Mouse (Mus musculus) hindbrain, embryonic 11.5 days (tissue): ENCODE measurements around the gene Timp4. TPM values are rescaled to one million over a fixed set of nuclear protein-coding genes. Genes with fewer than 3 reads are reported as not detected.

Experiments used
- ATAC-seq: fragments of 200-750 bp; cut with Nextera tagmentation; 2 replicates; pipeline ENCODE4 v1.8.0; 2017; ENCODE audit warnings: mild to moderate bottlenecking, moderate TSS enrichment, moderate library complexity; ENCODE audit not compliant: low FRiP score
- DNase-seq: peaks from one replicate; pipeline ENCODE4 v3.0.0-alpha.2; 2015; ENCODE audit warnings: low spot score
- H3K27ac ChIP-seq: fragments of 300-500 bp; sonication (generic); 2 replicates; pipeline ENCODE4 v1.5.1; 2014; ENCODE audit warnings: mild to moderate bottlenecking, low read depth, low read length
- H3K27me3 ChIP-seq: fragments of 300-500 bp; sonication (generic); 2 replicates; pipeline ENCODE4 v1.6.1; 2014; ENCODE audit warnings: mild to moderate bottlenecking, low read length, moderate library complexity, mixed read lengths; ENCODE audit not compliant: control insufficient read depth, insufficient read depth
- H3K36me3 ChIP-seq: fragments of 300-500 bp; sonication (generic); 2 replicates; pipeline ENCODE4 v1.6.1; 2014; ENCODE audit warnings: mild to moderate bottlenecking, low read length, moderate library complexity, mixed read lengths; ENCODE audit not compliant: control insufficient read depth, insufficient read depth
- H3K4me1 ChIP-seq: fragments of 300-500 bp; sonication (generic); replicated peaks from 2 replicates; pipeline ENCODE4 v1.6.1; 2014; ENCODE audit warnings: low read length, mixed read lengths; ENCODE audit not compliant: control insufficient read depth, insufficient read depth
- H3K4me2 ChIP-seq: fragments of 300-500 bp; sonication (generic); replicated peaks from 2 replicates; pipeline ENCODE4 v1.6.1; 2014; ENCODE audit warnings: mild to moderate bottlenecking, low read depth, low read length
- H3K4me3 ChIP-seq: fragments of 300-500 bp; sonication (generic); 2 replicates; pipeline ENCODE4 v1.5.1; 2014; ENCODE audit warnings: low read depth, low read length
- H3K9ac ChIP-seq: fragments of 300-500 bp; sonication (generic); 2 replicates; pipeline ENCODE4 v1.6.1; 2014; ENCODE audit warnings: low read depth, low read length
- H3K9me3 ChIP-seq: fragments of 300-500 bp; sonication (generic); 2 replicates; pipeline ENCODE4 v1.6.1; 2016; ENCODE audit warnings: low read length; ENCODE audit not compliant: control insufficient read depth
- WGBS: fragments of 180-500 bp; shearing (Covaris S2); extraction: QIAGEN DNeasy Blood & Tissue Kit; methylation state at CpG from one replicate; pipeline ENCODE4 v1.1.7; 2014; 5-methylcytosine and 5-hydroxymethylcytosine counted together
- polyA plus RNA-seq: library from polyadenylated mRNA; unstranded; fragments of >200 nt; fragmentation: Nextera tagmentation; extraction: Ambion mirVana; gene quantifications from 2 replicates; pipeline ENCODE4 v1.2.1, GENCODE M21; 2014

Gene Timp4
- 0.20 and 0.57 TPM in 2 replicates for polyA plus RNA-seq

- peak within 1 kb of the TSS; percentile 17; the same call in 1 of the 2 replicates for H3K4me2 ChIP-seq
- H3K9ac ChIP-seq, result no peak within 1 kb of the TSS
- H3K27me3 ChIP-seq, result no peaks in the 10 kb centered on the region
- H3K36me3 ChIP-seq, result no peaks in the 10 kb centered on the region
- no peak within 1 kb of the TSS for H3K27ac ChIP-seq
- WGBS, result 26% methylated on average over 7 of the region's 10 CpGs
- no peak within 1 kb of the TSS for H3K4me3 ChIP-seq
- ATAC-seq, result no peak
- H3K9me3 ChIP-seq, result no peaks in the 10 kb centered on the region
- H3K4me1 ChIP-seq, result no peaks in the 10 kb centered on the region
- DNase-seq, result peak; percentile 33
These were observed at the start of gene Timp4 for GRCm38 (mm10) chr6:115252099-115252873. Timp4 (minus strand) TSS chr6:115252205.

- no peak overlapping the region for H3K4me2 ChIP-seq
- no peak for ATAC-seq
- H3K4me3 ChIP-seq, result no peak overlapping the region
- H3K4me1 ChIP-seq, result no peaks in the 10 kb centered on the region
- no peak overlapping the region for H3K9ac ChIP-seq
- H3K36me3 ChIP-seq, result no peaks in the 10 kb centered on the region
- no peaks in the 10 kb centered on the region for H3K9me3 ChIP-seq
- no peaks in the 10 kb centered on the region for H3K27me3 ChIP-seq
- 83% methylated on average over 2 of the region's 2 CpGs for WGBS
- DNase-seq, result no peak
- no peak overlapping the region for H3K27ac ChIP-seq
These were observed 41.9 kb upstream of the Timp4 start for GRCm38 (mm10) chr6:115293877-115294276.

GRCm38 (mm10) chr6:115292621-115293020 is 40.6 kb upstream of the Timp4 start:
- 86% methylated on average over 6 of the region's 6 CpGs for WGBS
- no peaks in the 10 kb centered on the region for H3K9me3 ChIP-seq
- ATAC-seq (no peak), DNase-seq (no peak)
- no peak overlapping the region for H3K27ac ChIP-seq
- no peak overlapping the region for H3K4me3 ChIP-seq
- H3K27me3 ChIP-seq, result no peaks in the 10 kb centered on the region
- H3K4me1 ChIP-seq, result no peaks in the 10 kb centered on the region
- no peak overlapping the region for H3K4me2 ChIP-seq
- no peaks in the 10 kb centered on the region for H3K36me3 ChIP-seq
- no peak overlapping the region for H3K9ac ChIP-seq

- Histone ChIP-seq H3K9me3 (no peaks in the 10 kb centered on the region), H3K27me3 (no peaks in the 10 kb centered on the region), H3K9ac (no peak overlapping the region), H3K4me3 (no peak overlapping the region), H3K27ac (no peak overlapping the region), H3K4me1 (no peaks in the 10 kb centered on the region), H3K36me3 (no peaks in the 10 kb centered on the region), H3K4me2 (no peak overlapping the region)
- 93% methylated on average over 6 of the region's 6 CpGs for WGBS
- ATAC-seq (no peak), DNase-seq (no peak)
These were observed 39.8 kb upstream of the Timp4 start for GRCm38 (mm10) chr6:115291823-115292222.

- no peak overlapping the region for H3K9ac ChIP-seq
- H3K27ac ChIP-seq, result no peak overlapping the region
- no peak for ATAC-seq
- no peaks in the 10 kb centered on the region for H3K9me3 ChIP-seq
- 93% methylated on average over 2 of the region's 2 CpGs for WGBS
- no peaks in the 10 kb centered on the region for H3K27me3 ChIP-seq
- no peak overlapping the region for H3K4me2 ChIP-seq
- H3K4me1 ChIP-seq, result no peaks in the 10 kb centered on the region
- H3K36me3 ChIP-seq, result no peaks in the 10 kb centered on the region
- no peak for DNase-seq
- no peak overlapping the region for H3K4me3 ChIP-seq
These were observed 39.1 kb upstream of the Timp4 start for GRCm38 (mm10) chr6:115291068-115291467.

GRCm38 (mm10) chr6:115290561-115290960 is 38.6 kb upstream of the Timp4 start:
- WGBS, result 70% methylated on average over 5 of the region's 5 CpGs
- H3K9me3 ChIP-seq, result no peaks in the 10 kb centered on the region
- no peak overlapping the region for H3K27ac ChIP-seq
- DNase-seq (no peak), ATAC-seq (no peak)
- H3K4me1 ChIP-seq, result no peaks in the 10 kb centered on the region
- H3K4me3 ChIP-seq, result no peak overlapping the region
- no peaks in the 10 kb centered on the region for H3K36me3 ChIP-seq
- no peak overlapping the region for H3K4me2 ChIP-seq
- no peak overlapping the region for H3K9ac ChIP-seq
- no peaks in the 10 kb centered on the region for H3K27me3 ChIP-seq

- Histone ChIP-seq H3K4me3 (no peak overlapping the region), H3K9ac (no peak overlapping the region), H3K36me3 (no peaks in the 10 kb centered on the region), H3K27me3 (no peaks in the 10 kb centered on the region), H3K4me1 (no peaks in the 10 kb centered on the region), H3K4me2 (no peak overlapping the region), H3K9me3 (no peaks in the 10 kb centered on the region), H3K27ac (no peak overlapping the region)
- 82% methylated on average over 3 of the region's 3 CpGs for WGBS
- ATAC-seq, result no peak
- DNase-seq, result no peak
These were observed 36.2 kb upstream of the Timp4 start for GRCm38 (mm10) chr6:115288223-115288622.

GRCm38 (mm10) chr6:115286441-115286840 is 34.4 kb upstream of the Timp4 start:
- Histone ChIP-seq H3K9me3 (no peaks in the 10 kb centered on the region), H3K27ac (no peak overlapping the region), H3K27me3 (no peaks in the 10 kb centered on the region), H3K9ac (no peak overlapping the region), H3K4me2 (no peak overlapping the region), H3K4me1 (no peaks in the 10 kb centered on the region), H3K36me3 (no peaks in the 10 kb centered on the region), H3K4me3 (no peak overlapping the region)
- no peak for ATAC-seq
- DNase-seq, result no peak
- 91% methylated on average over 6 of the region's 6 CpGs for WGBS

GRCm38 (mm10) chr6:115284153-115284552 is 32.1 kb upstream of the Timp4 start:
- WGBS, result 92% methylated on average over 2 of the region's 2 CpGs
- no peaks in the 10 kb centered on the region for H3K9me3 ChIP-seq
- ATAC-seq (no peak), DNase-seq (no peak)
- H3K4me1 ChIP-seq, result no peaks in the 10 kb centered on the region
- H3K4me2 ChIP-seq, result no peak overlapping the region
- H3K27ac ChIP-seq, result no peak overlapping the region
- H3K27me3 ChIP-seq, result no peaks in the 10 kb centered on the region
- no peak overlapping the region for H3K4me3 ChIP-seq
- no peak overlapping the region for H3K9ac ChIP-seq
- H3K36me3 ChIP-seq, result no peaks in the 10 kb centered on the region
